Mouse (Mus musculus): ENCODE results near the gene Zbed6.

The Zbed6 gene

GRCm38 (mm10) chr1:133661203-133661933 lies 683 bp upstream of the Zbed6 start, which contains the start of gene Gm38394:
Gene Gm38394 (minus strand): TSS chr1:133661318.
- peak; percentile 92 for DNase-seq

- no peak for DNase-seq
Measured at GRCm38 (mm10) chr1:133658878-133659277, 1.8 kb downstream of the Zbed6 start.

- no peak for DNase-seq
Measured at GRCm38 (mm10) chr1:133656811-133657210, 3.9 kb downstream of the Zbed6 start.

- no peak for DNase-seq
Measured at GRCm38 (mm10) chr1:133653033-133653432, 7.7 kb downstream of the Zbed6 start.

GRCm38 (mm10) chr1:133650288-133651055 lies 10.2 kb downstream of the Zbed6 start:
- no peak for DNase-seq

- no peak for DNase-seq
Measured at GRCm38 (mm10) chr1:133645652-133646051, 15.0 kb downstream of the Zbed6 start.

GRCm38 (mm10) chr1:133641163-133641562 lies 19.5 kb downstream of the Zbed6 start:
- DNase-seq = no peak

- no peak for DNase-seq
Measured at GRCm38 (mm10) chr1:133638517-133638916, 22.2 kb downstream of the Zbed6 start.

- no peak for DNase-seq
Measured at GRCm38 (mm10) chr1:133632168-133632567, 28.5 kb downstream of the Zbed6 start.

GRCm38 (mm10) chr1:133625052-133625451 lies 35.6 kb downstream of the Zbed6 start:
- DNase-seq = peak; percentile 50

- DNase-seq = no peak
Measured at GRCm38 (mm10) chr1:133618311-133618710, 42.4 kb downstream of the Zbed6 start.

GRCm38 (mm10) chr1:133617908-133618307 lies 42.8 kb downstream of the Zbed6 start:
- DNase-seq = no peak

- no peak for DNase-seq
Measured at GRCm38 (mm10) chr1:133613817-133614216, 46.9 kb downstream of the Zbed6 start.

- no peak for DNase-seq
Measured at GRCm38 (mm10) chr1:133611436-133611835, 49.2 kb downstream of the Zbed6 start.

- no peak for DNase-seq
Measured at GRCm38 (mm10) chr1:133610601-133611000, 50.1 kb downstream of the Zbed6 start.

GRCm38 (mm10) chr1:133609771-133610502 lies 50.7 kb downstream of the Zbed6 start, which contains the start of gene Snrpe:
Gene Snrpe (minus strand): TSS chr1:133610291.
- DNase-seq = peak; percentile 96
